Mouse (Mus musculus) c-Kit-positive CD71-negative TER-119-negative erythroid progenitor cells, embryonic 14.5 days (primary cell): ENCODE data around the gene Kif21a.
A peak's percentile ranks its signal among the peaks of the same experiment; 100 is the strongest.

ENCODE experiments used
- DNase-seq: peaks from one replicate; pipeline ENCODE4 v3.0.0-alpha.2; 2013; ENCODE audit warnings: low read depth

Gene Kif21a

DNA sequence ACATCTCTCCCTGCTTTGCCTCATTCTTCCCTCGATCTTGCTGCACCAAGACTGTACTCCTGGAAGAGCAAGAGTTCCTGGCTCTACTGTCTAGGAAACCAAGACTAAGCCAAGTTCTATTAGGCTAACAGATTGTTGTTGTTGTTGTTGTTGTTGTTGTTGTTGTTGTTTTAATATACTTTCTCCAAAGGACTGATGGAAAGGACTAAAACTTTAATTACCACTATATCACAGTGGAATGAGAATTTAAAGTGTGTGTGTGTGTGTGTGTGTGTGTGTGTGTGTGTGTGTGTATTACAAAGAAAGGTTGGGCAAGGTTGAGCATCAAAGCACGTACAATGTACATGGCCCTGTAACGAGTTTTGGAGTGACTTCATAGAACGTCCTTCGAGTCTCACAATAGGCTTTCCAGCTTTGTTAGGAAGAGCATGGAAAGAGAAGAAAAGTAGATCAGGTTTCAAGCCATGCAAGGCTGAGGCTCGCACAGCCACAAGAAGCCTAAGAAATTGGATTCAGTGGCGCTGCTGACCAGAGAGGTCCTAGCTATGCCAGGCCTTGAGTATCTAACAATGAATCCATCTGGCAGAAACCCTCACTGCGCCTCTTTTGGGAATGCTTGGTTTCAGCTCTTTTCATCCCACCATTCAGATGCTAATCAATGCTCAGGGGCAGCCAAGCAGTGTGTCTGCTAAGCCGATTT, 31.4 kb downstream of the Kif21a start:
- DNase-seq, result no peak

DNA sequence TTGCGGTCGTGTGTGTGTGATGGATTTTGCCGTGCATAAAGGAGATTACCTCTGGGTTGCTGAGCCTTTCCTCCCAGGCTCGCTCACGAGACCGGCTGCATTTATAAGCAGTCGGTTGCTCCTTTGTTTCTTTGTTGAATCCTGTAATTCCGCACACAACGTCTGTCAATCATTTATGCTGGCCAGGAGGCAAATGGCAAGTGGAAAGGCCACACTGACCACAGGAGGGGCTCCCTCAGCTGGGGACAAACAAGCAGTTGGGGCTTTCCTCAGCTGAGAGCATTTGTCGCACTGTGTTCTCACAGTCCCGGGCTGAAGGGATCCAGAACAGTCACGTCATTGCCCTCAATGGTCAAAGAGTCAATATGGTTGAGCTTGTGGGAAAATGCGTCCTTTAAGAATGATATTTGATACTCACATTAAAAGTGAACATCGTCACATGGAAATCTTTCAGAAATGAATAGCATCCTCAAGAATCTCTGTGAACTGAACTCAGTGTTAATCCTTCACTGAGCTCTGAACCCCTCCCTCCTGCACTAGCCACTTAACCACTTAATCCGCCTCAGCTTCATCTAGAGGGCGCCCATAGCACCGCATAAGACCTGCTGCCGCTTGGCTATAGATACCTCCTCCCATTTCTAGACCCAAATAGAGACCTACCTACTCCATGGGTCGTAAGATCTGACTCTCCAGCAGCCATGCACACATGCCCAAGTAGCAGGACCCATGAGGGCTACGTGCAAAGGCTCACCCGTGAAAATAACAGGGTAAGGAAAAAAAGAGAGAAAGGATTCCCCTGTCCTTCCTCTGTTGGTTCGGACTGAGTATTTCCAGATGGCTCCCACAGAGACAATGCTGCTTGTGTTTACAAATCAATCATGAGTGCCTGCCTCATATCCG, 32.2 kb downstream of the Kif21a start:
- DNase-seq, result no peak

DNA sequence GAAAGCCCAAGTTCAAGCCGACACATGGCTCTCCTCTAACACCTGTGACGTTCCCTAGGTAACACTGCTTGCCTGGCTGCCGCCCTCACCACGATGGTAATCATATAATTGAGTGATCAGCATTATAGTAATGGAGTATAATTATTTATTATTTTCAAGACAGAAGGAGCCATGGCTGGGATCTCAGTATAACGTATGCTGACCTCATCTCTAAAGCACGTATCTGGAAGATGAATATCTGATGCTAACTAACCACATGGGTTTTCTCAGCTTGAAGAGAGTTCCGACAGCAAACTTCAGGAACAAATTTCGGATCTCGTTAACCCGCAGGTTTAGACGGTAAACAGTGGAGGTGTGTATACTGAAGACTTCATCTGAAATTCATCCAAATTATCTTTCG, 33.4 kb downstream of the Kif21a start:
- no peak for DNase-seq

DNA sequence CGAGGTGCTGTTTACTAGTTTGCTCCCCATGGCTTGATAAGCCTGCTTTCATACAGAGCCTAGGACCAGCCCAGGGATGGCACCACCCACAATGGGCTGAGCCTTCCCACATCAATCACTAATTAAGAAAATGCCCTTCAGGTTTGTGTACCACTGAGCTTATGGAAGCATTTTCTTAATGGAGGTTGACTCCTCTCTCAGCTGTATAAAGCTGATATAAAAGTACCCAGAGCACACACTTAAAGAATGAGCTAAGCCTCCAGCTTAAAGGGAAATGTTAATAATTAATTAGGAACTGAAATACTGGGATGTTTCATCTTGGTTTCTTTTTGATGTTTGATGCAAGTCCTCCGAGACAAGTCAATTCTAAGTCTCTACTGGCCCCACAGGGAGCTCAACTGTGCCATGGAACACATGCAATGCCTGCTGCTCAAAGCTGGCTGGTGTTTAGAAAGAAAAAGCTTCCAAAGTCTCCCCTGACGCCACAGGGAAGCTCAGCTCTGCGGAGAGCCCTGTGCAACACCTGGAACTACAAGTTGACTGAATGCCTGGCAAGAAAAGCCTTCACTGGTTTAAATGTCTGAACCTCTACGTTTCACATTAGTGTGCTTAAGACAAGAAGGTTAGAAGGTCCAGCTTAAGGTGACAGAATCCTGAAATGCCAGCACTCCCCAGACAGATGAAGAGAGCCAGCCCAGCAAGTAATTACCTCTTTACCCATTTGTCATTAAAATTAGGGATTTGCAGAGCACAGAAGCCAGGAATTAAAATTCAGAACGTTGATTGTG, 36.8 kb downstream of the Kif21a start:
- DNase-seq, result no peak

DNA sequence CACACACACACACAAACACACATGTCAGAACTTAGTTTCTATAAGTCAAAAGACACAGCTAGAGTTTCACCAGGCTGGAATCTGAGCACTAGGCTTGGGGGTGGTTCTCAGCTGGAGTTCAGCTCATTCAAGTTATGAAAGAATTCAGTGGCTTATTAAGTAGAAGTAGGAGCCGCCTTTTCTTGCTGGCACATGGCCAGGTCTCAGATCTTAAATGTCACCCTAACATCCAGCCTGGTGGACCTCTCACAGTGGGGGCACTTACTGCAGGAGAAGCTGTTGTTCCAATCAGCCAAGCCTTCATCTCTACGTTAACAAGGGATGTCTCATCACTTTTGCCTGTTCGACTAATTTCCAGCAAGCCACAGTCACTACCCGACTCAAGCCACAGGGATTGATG, 39.5 kb downstream of the Kif21a start:
- DNase-seq, result no peak

DNA sequence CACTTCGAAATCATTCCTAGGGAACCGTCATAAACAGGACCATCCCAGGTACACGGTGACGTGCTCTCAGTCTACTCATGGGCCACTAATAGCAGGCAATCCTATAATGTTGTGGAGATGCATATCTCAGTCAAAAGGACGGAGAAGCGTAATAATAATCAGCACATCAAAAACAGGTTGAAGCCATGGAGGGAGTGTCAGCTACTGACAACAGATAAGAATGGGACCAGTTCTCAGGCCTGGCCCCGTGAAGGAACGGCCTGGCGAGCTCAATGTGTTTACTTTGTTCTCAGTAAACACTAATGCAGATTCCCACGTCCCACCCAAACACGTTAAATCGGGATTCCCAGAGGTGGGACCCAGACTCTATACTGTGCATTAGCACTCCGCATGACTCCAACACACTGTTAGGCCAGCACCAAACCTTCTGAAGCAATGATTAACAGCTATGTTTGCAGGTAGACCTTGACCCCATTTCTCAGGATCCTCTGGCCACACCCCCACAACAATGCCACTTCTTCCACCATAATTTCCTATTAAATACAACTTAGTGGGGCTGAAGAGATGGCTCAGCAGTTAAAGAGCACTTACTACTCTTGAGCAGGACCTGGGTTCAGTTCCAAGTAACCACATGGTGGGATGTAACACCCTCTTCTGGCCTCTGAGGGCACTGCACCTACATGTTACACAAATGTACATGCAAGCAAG, 42.5 kb downstream of the Kif21a start:
- DNase-seq, result no peak

DNA sequence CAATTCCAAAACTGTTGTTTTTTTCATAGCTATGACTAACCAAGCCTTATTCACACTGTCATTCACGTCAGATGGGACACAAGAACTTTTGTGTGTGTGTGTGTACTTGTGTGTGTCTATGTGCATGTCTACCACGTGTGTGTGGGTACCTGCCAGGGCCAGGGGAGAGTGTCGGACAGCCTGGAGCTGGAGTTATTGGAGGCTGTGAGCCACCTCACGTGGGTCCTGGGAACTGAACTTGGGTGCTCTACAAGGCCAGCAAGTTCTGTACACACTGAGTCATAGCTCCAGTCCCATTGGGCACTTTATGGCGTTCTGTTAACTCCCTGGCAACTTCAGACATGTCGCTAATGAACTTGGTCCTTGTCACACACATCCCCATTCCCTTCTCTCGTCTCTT, 45.0 kb downstream of the Kif21a start:
- DNase-seq, result no peak

DNA sequence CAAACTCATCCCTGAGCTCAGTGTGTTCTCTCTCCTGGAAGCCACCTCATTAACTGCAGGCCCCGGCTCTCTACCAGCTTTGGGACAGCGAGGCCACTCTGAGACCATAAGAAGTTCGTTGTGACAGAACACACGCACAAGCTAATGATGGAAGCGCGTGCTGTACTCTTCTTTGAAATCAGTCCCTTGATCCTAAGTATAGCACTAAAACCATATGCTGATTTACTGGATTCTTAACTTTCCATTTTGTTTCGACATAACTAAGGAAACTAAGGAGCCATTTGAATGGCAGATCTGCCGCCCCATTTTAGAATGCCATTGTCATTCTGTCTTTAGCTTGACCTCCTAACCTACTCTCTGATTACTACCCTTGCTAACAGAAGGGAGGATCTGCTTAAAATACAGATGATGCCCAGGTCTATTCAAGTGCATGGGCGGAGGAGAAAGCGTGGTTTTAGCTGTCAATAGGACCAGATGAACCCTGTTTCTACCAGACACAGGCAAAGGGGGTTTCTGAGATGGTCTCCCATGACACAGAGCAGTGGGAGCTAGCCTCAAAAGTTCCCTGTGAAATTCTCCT, 48.6 kb downstream of the Kif21a start:
- DNase-seq, result no peak

DNA sequence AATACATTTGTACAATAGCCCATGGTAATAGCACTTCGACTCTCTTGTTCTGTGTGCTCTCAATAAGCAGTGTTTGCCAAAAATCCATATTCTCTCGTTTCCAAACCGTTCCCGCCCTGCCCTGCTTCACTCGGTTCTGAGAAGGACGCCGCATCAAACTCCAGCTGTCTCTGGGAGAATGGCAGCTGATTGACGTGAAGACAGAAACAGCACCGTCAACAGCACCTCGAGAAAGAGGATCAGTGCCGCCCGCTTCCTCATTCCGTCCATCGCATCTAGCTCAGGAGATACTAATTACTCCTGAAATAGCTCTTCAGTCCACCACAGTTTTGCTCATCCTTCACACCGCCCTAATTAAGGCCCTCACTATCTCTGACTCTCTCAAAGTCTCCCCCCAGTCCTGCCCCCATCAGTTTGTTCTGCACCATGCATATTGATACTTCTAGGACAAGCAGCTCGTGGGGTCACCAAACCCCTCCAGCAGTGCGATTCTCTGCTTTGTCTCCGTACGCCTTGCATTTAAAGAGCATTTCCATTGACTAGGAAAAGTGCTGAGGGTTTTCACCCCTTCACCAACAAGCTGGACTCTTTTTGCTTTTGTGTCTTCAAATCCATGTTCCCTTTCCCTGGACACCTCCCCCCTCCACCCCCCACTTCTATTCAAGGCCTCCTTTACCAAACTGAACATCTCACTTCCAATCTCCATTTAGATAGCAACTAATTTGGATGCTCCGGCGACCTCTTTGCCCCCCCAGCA, 49.3 kb downstream of the Kif21a start:
- no peak for DNase-seq

DNA sequence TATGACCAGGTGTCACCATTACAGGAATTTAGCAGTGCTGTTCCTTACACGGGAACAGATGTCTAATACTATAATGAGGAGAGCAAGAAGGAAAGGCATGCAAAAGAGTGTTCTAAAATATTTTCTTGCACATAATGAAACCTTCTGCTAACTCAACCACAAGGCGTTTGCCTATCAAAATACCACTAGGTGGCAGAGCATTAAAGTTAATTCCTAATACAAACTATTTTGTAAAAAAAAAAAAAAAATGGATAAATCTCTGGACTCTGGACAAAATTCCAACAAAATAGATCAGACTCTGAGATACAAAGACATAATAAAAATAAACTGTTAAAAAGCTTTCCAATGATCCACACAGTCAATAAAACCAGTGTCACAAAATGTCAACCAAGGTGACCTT, 56.9 kb downstream of the Kif21a start:
- DNase-seq, result no peak

DNA sequence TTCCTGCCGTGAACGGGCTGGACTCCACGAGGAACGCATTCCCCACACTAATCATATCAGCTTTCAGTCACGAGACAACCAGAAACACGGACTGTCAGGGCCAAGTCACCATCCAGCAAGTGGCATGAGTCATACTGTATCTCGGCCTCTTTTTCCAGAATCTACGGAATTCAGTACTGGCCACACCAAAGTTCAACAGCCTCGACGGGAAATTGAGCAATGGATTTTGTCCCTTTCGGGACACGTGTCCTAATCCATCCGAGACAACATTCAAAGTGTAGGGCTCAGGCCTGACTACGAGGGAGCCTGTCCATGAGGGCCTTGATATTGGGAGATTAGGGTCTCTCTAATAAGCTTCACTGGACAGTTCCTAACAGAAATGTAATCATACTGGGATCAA, 57.4 kb downstream of the Kif21a start:
- no peak for DNase-seq

DNA sequence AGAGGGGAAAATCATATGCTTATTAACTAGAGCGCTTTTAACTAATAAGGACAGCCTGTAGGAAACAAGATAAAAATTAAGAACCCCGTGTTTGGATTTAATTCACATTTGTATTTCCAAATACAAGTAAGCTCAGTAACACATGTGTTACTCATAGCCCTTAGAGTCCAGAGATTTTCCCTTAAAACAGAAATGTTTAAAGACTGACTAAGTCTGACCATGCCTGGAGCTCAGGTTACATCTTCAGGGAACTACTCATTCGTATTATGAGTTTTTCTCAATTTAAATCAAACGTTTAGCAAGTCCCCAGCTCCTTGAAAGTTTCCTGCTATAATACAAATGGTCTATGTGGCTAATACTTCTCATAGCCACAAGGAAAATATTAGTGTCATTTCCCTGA, 57.9 kb downstream of the Kif21a start:
- DNase-seq, result no peak

DNA sequence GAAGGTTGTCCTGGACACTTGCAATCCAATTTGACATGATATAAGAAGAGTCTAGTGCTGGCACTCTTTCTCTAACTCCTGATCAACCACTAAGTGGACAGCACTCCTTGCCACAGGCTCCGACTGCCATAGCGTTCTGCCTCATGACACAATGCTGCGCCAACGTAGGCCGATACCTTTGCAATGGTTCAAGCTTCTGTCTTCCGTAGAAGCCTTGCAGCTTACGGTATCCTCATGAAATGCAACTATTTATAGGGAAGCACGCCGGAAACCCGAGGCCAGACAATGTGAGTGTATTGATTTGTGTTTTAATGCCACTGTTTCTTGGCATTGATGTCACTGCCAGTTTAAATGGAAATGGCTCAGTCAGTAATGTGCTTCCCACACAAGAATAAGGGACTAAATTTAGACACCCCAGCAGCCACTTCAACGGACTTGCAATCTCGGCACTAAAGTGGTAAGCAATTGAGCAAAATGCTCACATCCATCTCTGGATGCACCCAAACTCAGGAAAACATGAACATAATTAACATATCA, 62.0 kb downstream of the Kif21a start:
- no peak for DNase-seq

DNA sequence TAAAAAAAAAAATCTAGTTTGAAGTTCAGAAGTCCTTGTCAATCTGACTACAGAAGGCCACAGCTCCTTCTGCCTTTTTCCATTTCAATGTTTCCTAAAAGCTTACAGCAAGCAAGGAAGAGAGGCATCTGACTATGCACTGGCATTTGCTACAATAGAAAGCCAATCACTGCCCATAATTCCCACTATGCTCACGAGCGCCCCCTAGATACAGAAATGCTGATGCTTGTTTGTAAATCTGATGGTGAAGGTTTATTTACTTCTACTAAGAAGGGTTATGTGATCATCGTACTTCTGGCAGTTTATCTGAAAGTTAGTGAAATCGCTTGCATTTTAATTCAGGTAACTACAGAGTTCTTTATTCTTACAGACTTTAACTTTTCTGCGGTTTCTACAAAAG, 73.8 kb downstream of the Kif21a start:
- DNase-seq, result no peak

DNA sequence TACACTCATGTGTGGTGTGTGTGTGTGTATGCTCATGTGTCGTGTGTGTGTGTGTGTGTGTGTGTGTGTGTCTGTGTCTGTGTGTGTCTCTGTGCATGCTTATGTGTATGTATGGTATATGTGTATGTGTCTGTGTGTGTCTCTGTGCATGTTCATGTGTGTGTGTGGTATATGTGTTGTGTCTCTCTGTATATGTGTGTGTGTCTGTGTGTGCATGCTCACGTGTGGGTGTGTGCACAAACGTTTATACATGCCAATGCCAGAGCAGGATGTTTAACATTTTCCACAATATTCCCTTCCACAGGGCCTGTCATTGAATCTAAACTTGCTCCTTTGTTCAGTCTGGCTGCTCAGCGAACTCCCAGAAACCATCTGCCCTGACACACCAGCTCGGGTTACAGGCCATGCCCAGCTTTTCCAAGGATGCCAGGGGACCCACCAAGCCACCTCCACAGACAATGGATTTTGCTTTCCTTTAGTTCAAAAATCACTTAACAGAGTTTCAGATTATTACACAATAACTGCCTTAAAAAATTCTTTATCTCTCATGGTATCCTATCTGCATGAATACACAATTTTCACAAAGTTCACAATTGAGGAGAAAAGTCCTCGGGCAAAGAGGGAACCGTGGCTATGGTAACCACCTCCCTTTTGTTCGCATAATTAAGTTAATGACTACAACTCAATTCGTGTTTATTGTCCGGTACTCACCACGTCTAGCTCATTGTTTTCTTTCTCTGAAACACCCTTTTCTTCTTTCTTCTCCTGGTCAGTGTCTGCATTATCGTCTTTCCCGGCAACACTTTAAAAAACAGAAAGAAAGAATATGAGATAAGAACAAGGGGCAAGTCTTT, 77.6 kb downstream of the Kif21a start:
- DNase-seq, result no peak

DNA sequence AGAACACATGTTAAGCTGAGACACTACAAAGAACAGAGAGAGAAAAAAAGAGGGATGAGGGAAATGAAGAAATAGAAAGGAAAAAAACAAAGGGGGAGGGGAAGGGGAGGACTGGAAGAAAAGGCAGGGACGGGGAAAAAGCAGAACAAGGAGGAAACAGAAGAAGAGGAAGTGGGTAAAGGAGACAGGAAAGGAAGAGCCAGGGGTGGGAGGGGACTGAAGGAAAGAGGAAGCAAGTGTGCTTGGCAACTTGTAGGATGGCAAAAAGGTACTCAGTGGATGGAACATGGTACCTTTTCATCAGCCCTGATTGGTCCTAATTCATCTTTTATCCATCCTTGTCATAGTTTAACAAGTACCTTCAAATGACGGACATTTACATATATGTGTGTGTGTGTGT, 86.4 kb downstream of the Kif21a start:
- peak; percentile 13 for DNase-seq

DNA sequence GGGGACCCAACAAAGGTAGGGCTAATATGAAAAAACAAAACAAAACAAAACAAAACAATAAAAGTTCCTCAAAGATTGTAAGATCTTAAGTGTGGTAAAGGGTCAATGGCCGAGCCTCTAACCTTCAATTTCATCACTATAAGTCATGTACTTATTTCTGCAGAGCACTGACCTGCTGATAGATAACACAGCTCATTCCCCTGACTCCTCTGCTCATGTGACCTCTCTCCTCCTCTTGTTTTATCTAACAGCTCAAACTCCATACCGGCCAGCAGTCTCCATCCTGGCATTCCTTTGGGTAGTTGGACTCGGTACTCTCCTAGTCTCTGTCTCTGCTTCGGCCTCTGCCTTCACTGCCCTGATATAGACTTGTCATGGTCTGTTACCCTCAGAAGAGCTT, 87.2 kb downstream of the Kif21a start:
- no peak for DNase-seq

DNA sequence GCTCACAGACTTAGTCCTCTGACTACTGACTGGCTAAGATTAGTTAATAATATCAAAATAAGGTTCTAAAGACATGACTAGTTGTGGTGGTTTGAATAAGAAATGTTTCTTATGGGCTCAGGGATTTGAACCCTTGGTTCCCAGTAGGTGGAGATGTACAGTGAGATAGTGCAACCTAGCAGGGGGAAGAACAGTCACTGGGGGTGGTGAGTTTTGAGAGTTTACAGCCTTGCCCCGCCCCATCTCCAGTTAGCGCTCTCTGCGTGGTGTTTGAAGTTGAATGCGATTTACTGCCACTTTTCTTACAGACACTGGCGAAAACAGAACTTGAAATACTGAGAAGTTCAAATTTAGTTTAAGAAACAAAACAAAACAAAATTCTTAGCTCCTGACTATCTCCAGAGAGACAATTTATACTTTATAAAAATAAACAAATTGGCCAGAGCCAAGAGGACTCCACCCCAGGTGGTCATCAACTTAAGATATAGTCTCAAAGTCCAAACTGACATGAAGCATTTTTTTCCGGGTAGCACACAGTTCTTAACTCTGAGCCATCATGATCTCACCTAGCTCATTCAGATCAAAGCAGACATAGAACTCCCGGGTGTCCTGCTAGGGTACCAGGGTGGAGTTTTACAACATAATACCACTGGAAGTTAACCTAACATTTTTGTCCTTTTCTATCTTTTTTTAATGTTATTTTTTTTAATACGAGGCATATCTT, 88.8 kb downstream of the Kif21a start:
- no peak for DNase-seq

DNA sequence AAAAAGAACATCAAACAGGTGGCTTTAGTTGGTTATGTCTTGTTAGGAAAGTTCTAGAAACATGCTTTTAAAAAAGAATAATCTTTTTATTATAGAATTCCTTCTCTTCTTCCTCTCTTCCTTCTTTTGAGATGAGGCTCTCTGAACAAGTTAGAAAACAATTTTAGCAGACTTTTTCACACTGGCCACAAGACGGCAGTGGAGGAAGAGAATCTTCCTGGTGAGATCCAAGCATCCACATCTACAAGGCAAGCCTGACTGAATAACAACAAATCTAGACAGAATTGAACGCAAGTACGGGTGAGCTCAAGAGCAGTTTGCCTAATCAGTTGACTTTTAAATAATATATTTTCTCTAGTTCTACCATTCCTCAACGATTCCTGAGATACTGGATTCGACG, 98.4 kb downstream of the Kif21a start:
- no peak for DNase-seq
